Mouse (Mus musculus): ENCODE measurements around the gene Prdx6b.

The Prdx6b gene

GRCm38 (mm10) chr2:80292172-80292571, at the start of gene Prdx6b:
Gene Prdx6b, plus strand, starts transcription at chr2:80292472.
- DNase-seq: no peak

GRCm38 (mm10) chr2:80247466-80247865, 44.8 kb upstream of the Prdx6b start:
- no peak for DNase-seq

- DNase-seq: no peak
These were observed 44.4 kb upstream of the Prdx6b start for GRCm38 (mm10) chr2:80247868-80248267.

- DNase-seq: no peak
These were observed 32.2 kb upstream of the Prdx6b start for GRCm38 (mm10) chr2:80259888-80260672.

DNA sequence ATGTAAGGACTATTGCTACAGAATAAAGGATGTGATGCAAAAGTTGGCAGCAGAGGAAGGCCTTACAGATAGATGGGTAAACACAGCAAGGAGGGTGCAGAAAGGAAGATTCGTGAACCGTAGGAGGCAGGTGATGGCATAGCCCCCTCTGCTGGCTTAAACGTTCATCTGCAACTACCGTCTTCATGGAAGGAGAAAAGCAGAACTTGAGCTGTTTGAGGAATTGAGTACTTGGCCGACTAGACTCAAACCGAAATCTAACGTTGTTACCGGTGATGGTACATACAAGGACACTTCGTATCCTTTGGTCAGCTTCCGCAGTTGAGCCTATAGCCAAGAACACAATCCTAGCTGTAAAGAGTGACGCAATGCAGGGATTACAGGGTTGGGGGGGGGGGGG, 25.4 kb upstream of the Prdx6b start:
- DNase-seq: peak; percentile 72

DNA sequence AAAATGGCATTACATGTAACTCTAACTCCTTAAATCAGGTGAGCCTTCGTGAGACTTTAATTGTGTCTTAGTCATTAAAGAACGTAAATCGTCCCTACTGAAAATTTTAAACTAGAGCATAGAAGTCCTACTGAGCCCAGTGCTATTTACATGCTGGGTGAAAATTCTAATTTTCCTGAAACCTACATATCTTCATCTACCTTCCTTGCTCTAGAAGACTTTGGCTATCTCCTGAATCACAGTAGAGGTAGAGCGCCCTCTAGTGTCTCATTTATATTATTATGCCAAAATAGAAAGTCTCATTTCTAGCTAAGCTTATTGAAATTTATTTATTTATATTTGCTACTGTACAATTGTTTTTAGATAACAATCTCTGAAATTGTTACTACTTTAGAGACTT, 24.2 kb upstream of the Prdx6b start:
- DNase-seq: peak; percentile 6

DNA sequence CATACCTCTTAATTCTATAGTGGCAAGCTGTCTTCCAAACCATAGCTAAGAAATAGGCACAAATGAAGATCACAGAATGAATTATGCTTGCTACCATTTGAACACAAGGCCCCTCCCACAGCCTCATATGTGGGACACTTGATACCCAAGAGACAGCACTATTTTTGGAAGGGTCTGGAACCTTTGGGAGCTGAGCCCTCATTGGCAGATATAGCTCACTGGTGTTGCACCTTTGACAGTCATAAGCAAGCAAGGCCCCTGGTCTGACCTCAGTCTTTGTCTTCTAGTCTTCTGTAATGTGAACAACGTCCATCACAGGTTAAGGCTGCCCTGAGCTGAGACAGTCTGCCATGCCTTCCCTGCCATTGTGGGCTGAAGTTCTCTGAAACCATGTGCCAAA, 20.8 kb upstream of the Prdx6b start:
- no peak for DNase-seq

- DNase-seq: no peak
These were observed 19.2 kb upstream of the Prdx6b start for GRCm38 (mm10) chr2:80273038-80273437.

GRCm38 (mm10) chr2:80273763-80274162, 18.5 kb upstream of the Prdx6b start:
- no peak for DNase-seq

GRCm38 (mm10) chr2:80275136-80275535, 17.1 kb upstream of the Prdx6b start:
- DNase-seq: peak; percentile 32

- DNase-seq: peak; percentile 56
These were observed 10.1 kb upstream of the Prdx6b start for GRCm38 (mm10) chr2:80282214-80282613.

DNA sequence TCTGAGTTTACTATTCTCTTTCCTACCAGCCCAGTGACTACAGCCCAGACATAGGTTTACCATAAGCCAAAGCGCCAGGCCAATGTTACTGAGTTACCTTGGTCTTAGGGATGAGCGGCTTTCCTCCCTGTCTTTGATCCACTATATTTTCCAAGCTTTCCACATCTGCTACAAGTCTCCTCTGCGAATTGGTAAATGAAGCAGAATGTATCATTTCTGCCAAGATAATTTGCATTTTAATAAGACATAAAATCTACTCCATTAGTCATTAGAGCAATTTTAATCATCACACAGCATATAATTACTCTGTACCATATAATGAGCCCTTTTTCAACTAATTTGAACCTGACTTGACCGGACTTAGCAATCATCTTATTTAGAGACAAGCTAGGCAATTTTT, 5.9 kb upstream of the Prdx6b start:
- no peak for DNase-seq

DNA sequence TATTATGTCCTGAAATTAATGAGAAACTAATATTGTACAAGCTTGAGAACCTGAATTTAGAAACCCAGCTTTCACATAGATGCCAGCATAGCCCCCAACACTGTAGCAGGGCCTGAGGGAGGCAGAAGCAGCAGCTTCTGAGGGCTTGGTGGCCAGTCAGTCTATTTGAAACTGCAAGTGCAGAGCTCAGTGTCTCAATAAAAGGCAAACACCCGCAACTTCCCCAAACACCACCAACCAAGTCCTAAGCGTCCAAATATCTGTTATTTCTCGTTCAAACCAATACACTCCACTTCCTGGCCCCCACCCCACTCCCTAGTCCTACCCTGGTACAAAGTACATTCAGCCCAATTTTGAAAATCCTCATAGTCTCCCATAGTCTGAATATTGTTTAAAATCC, 6.1 kb downstream of the Prdx6b start:
- DNase-seq: no peak

DNA sequence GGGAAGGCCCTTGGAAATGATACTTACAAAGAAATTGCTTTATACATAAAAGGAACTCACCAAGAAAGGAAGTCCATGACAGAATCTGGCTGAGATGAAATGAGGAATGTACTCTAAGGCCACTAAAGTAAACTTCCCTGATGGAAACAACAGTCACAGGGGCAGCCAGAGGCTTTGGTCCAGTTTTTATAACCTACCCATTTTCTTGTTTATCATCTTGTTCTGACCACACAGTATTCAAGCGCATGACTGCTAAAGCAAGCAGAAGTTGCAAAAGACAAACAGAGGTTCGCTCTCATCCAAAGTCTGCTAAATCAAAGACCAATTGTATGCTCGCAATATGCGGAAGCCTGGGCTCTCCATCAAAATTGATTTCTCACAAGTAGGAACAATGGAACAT, 8.5 kb downstream of the Prdx6b start:
- DNase-seq: no peak

GRCm38 (mm10) chr2:80303957-80304356, 11.7 kb downstream of the Prdx6b start:
- DNase-seq: no peak

DNA sequence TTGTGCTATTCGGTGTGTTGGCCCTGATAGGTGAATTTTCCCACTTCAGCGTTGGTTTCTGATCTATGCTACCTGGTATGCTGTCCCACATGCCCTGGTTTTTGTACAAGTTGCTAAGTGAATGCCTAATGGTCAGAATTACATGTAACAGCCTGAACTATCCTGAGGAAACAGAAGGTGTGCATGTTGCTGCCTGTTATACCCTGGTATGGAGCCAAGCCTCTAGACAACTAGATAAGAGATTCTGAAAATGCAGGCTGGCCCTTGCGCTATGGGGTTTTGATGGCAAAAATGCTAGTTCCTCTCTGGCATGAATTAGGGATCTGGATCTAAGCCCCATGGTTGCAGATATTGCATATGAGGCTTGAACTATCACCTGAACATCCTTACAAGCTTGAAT, 15.4 kb downstream of the Prdx6b start:
- no peak for DNase-seq

DNA sequence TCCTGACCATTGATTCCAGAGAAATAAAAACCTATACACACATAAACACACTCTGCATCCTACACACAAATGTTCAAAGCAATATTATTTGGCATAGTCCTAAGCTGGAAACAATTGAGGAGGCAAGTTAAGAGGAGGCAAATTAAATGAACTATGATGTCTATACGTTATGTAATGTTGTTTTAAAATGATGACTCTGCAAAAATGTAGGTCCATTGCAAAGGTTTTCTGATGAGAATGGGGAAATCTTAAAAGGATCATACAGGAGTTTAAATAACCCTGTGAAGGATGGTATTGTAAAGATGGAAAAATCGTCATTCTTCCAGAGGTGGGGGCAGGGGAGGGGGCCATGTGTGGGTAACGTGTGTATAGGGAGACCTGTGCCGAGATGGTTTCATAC, 17.5 kb downstream of the Prdx6b start:
- DNase-seq: no peak

- no peak for DNase-seq
These were observed 18.5 kb downstream of the Prdx6b start for GRCm38 (mm10) chr2:80310772-80311171.

DNA sequence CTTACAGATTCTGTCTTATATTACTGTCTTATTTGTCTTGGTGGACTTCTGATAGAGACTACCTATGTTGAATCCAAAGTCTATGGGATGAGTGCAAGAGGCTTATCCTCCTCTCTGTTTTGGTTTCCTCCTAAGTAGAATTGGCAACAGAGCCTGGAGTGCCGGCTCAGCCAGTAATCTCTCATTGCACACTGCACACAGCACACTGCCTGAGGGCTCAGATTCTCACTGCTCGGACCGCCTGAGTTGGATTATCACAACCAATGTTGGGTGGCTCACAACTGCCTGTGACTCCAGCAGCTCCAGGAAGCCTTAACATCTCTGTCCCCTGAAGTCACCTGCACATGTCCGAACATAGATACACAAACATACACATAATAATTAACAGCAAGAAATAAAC, 19.1 kb downstream of the Prdx6b start:
- no peak for DNase-seq

DNA sequence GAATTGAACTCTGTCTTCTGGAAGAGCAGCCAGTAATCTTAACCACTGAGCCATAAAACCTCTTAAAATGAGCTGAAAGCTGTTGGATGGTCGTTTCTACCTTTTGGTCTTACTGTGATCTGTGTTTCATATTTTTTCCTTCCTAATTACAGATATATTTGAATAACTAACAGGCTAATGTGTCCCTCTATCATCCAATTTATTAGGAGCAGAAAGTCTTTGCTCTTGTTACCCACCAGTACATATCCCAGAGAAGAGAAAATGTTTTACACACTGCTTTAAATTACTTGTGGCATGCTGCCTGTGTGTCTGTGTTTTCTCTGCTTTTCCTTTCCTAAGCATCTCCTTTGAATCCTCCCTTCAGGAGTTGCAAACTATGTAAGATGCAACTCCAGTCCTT, 21.9 kb downstream of the Prdx6b start:
- DNase-seq: no peak

DNA sequence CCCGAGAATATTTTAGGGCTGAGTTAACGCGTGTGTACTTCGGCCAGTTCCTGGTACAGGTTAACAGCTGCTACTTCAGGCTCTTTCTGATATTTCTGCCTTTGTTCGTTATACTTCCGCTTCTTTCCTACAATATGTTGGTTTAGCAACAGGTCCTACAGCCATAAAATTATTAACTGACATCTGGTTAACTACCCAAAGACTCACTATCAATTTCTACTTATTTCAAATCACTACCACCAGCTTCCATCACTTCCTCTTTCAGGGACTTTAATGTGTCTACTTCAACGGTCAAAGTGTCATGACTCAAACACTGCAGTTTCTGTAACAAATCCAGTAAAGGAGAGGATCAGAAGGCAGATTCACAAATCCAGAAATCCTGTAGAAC, 22.6 kb downstream of the Prdx6b start:
- no peak for DNase-seq

GRCm38 (mm10) chr2:80315242-80316161, 23.2 kb downstream of the Prdx6b start, which contains the start of gene Dnajc10:
Gene Dnajc10, plus strand, starts transcription at chr2:80315466.
- DNase-seq: peak; percentile 93

DNA sequence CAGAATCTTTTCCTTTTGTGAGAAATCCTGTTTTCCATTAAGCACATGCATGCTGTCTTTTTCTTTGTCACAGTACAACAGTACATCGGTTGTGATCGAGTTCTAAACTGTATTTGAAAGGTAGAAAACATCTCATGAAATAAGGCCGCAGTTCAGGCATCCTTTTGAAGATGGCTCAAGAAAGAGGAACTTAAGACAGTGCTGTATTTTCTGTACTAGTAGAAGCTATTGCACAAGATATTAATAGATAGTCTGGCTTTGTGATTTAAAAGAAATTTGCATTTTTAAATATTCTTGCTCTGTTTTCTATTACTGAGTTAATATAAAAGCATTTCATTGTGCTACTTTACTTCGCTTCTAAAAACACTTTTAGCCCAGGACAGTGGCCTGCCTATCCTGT, 30.6 kb downstream of the Prdx6b start:
- DNase-seq: no peak

DNA sequence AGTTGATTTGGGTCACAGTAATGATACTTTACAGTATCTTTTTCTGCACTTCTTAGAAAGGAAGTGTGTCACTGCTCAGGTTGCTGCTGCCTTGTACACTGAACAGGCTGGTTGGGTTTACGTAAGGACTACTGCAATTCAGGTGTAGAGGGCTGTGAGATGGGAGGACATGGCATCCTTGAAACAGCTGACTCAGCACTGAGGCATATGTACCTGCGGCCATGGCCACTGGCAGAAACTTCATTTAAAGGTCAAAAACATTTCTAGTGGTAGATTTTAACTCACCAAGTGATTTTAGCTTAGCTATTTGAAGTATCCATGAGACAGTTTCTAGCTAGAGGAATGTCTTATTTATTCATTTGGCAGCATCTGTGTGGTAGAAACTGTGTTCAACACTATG, 33.5 kb downstream of the Prdx6b start:
- DNase-seq: no peak
